Mouse (Mus musculus) stomach, embryonic 15.5 days (tissue): Measurements from ENCODE around the gene Mfsd4a. TPM values are rescaled to one million over a fixed set of nuclear protein-coding genes. Genes with fewer than 3 reads are reported as not detected.

Experiments used
- ATAC-seq: fragments of 200-750 bp; cut with Nextera tagmentation; 2 replicates; pipeline ENCODE4 v1.8.0; 2017; ENCODE audit warnings: low read depth, moderate number of reproducible peaks, moderate TSS enrichment; ENCODE audit not compliant: insufficient read depth, low FRiP score
- H3K27ac ChIP-seq: fragments of 300-500 bp; sonication (generic); 2 replicates; pipeline ENCODE4 v1.5.1; 2015; ENCODE audit warnings: mild to moderate bottlenecking, inconsistent platforms
- H3K27me3 ChIP-seq: fragments of 300-500 bp; sonication (generic); replicated peaks from 2 replicates; pipeline ENCODE4 v1.6.1; 2015; ENCODE audit warnings: inconsistent platforms
- H3K36me3 ChIP-seq: fragments of 300-500 bp; sonication (generic); 2 replicates; pipeline ENCODE4 v1.6.1; 2015; ENCODE audit warnings: inconsistent platforms
- H3K4me1 ChIP-seq: fragments of 300-500 bp; sonication (generic); 2 replicates; pipeline ENCODE4 v1.6.1; 2015; ENCODE audit warnings: inconsistent platforms
- H3K4me2 ChIP-seq: fragments of 300-500 bp; sonication (generic); 2 replicates; pipeline ENCODE4 v1.6.1; 2015; ENCODE audit warnings: mild to moderate bottlenecking, inconsistent platforms
- H3K4me3 ChIP-seq: fragments of 300-500 bp; sonication (generic); replicated peaks from 2 replicates; pipeline ENCODE4 v1.5.1; 2015; ENCODE audit warnings: inconsistent platforms
- H3K9ac ChIP-seq: fragments of 300-500 bp; sonication (generic); 2 replicates; pipeline ENCODE4 v1.6.1; 2015; ENCODE audit warnings: inconsistent platforms
- H3K9me3 ChIP-seq: fragments of 300-500 bp; sonication (generic); 2 replicates; pipeline ENCODE4 v1.6.1; 2016; ENCODE audit warnings: inconsistent platforms
- WGBS: fragments of 180-500 bp; shearing (Covaris S2); methylation state at CpG from one replicate; pipeline ENCODE4 v1.1.7; 2015; 5-methylcytosine and 5-hydroxymethylcytosine counted together
- polyA plus RNA-seq: library from polyadenylated mRNA; unstranded; fragments of >200 nt; fragmentation: Nextera tagmentation; extraction: Ambion mirVana; gene quantifications from 2 replicates; pipeline ENCODE4 v1.2.1, GENCODE M21; 2015

Mfsd4a gene
- polyA plus RNA-seq, 1 experiment from 2014 or later, result 9.8 TPM

- 0 out of 2 replicates have a peak, but pooled peaks cover 6% of the 10 kb centered on the region for H3K36me3 ChIP-seq
- ATAC-seq, result no peak
- no peaks in the 10 kb centered on the region for H3K4me1 ChIP-seq
- H3K4me2 ChIP-seq, result no peak overlapping the region
- H3K27me3 ChIP-seq, result no peaks in the 10 kb centered on the region
- H3K27ac ChIP-seq, result no peak overlapping the region
- 78% methylated on average over 3 of the region's 3 CpGs for WGBS
- H3K9ac ChIP-seq, result no peak overlapping the region
- H3K9me3 ChIP-seq, result no peaks in the 10 kb centered on the region
- H3K4me3 ChIP-seq, result no peak overlapping the region
Observed at GRCm38 (mm10) chr1:132037746-132038145, 30.1 kb downstream of the Mfsd4a start.

- no peak for ATAC-seq
- WGBS, result 76% methylated on average over 7 of the region's 7 CpGs
Observed at GRCm38 (mm10) chr1:132032172-132032571, 35.7 kb downstream of the Mfsd4a start.

GRCm38 (mm10) chr1:132030574-132030973, 37.3 kb downstream of the Mfsd4a start:
- Histone ChIP-seq H3K4me1 (no peaks in the 10 kb centered on the region), H3K4me2 (no peak overlapping the region), H3K4me3 (no peak overlapping the region), H3K9me3 (no peaks in the 10 kb centered on the region), H3K27me3 (no peaks in the 10 kb centered on the region), H3K27ac (no peak overlapping the region), H3K9ac (no peak overlapping the region), H3K36me3 (peaks cover 17% of the 10 kb centered on the region)
- no peak for ATAC-seq
- 74% methylated on average over 2 of the region's 2 CpGs for WGBS

More at GRCm38 (mm10) chr1:132032172-132032571, 35.7 kb downstream of the Mfsd4a start:
- peaks cover 17% of the 10 kb centered on the region for H3K36me3 ChIP-seq
- no peak overlapping the region for H3K4me2 ChIP-seq
- H3K4me3 ChIP-seq, result no peak overlapping the region
- H3K27me3 ChIP-seq, result no peaks in the 10 kb centered on the region
- no peak overlapping the region for H3K27ac ChIP-seq
- no peaks in the 10 kb centered on the region for H3K9me3 ChIP-seq
- no peak overlapping the region for H3K9ac ChIP-seq
- H3K4me1 ChIP-seq, result no peaks in the 10 kb centered on the region

- Histone ChIP-seq H3K4me2 (no peak overlapping the region), H3K27ac (no peak overlapping the region), H3K4me1 (no peaks in the 10 kb centered on the region), H3K27me3 (no peaks in the 10 kb centered on the region), H3K9me3 (no peaks in the 10 kb centered on the region), H3K4me3 (no peak overlapping the region), H3K36me3 (peaks cover 24% of the 10 kb centered on the region), H3K9ac (no peak overlapping the region)
- 88% methylated on average over 9 of the region's 9 CpGs for WGBS
- ATAC-seq, result no peak
Observed at GRCm38 (mm10) chr1:132028413-132028812, 39.4 kb downstream of the Mfsd4a start.

GRCm38 (mm10) chr1:132027978-132028377, 39.9 kb downstream of the Mfsd4a start:
- no peak for ATAC-seq
- no peaks in the 10 kb centered on the region for H3K4me1 ChIP-seq
- H3K27me3 ChIP-seq, result no peaks in the 10 kb centered on the region
- 84% methylated on average over 5 of the region's 5 CpGs for WGBS
- peaks cover 28% of the 10 kb centered on the region for H3K36me3 ChIP-seq
- no peak overlapping the region for H3K4me3 ChIP-seq
- H3K9me3 ChIP-seq, result no peaks in the 10 kb centered on the region
- H3K27ac ChIP-seq, result no peak overlapping the region
- H3K9ac ChIP-seq, result no peak overlapping the region
- H3K4me2 ChIP-seq, result no peak overlapping the region

GRCm38 (mm10) chr1:132026925-132027646, 40.8 kb downstream of the Mfsd4a start:
- ATAC-seq, result peak; percentile 92; the same call in 1 of the 2 replicates
- WGBS, result 88% methylated on average over 11 of the region's 11 CpGs

GRCm38 (mm10) chr1:132022107-132022506, 45.8 kb downstream of the Mfsd4a start:
- no peak overlapping the region for H3K4me3 ChIP-seq
- H3K27me3 ChIP-seq, result no peaks in the 10 kb centered on the region
- H3K4me2 ChIP-seq, result no peak overlapping the region
- WGBS, result 81% methylated on average over 3 of the region's 3 CpGs
- H3K9ac ChIP-seq, result no peak overlapping the region
- no peaks in the 10 kb centered on the region for H3K9me3 ChIP-seq
- no peak overlapping the region for H3K27ac ChIP-seq
- H3K4me1 ChIP-seq, result no peaks in the 10 kb centered on the region
- peaks cover 36% of the 10 kb centered on the region for H3K36me3 ChIP-seq
- no peak for ATAC-seq

More at GRCm38 (mm10) chr1:132026925-132027646, 40.8 kb downstream of the Mfsd4a start:
- Histone ChIP-seq H3K27me3 (no peaks in the 10 kb centered on the region), H3K9me3 (no peaks in the 10 kb centered on the region), H3K27ac (no peak overlapping the region), H3K4me2 (no peak overlapping the region), H3K4me3 (no peak overlapping the region), H3K36me3 (peaks cover 24% of the 10 kb centered on the region), H3K4me1 (no peaks in the 10 kb centered on the region), H3K9ac (no peak overlapping the region)

GRCm38 (mm10) chr1:132019876-132020275, 48.0 kb downstream of the Mfsd4a start:
- Histone ChIP-seq H3K9ac (no peak overlapping the region), H3K36me3 (peaks cover 41% of the 10 kb centered on the region), H3K27me3 (no peaks in the 10 kb centered on the region), H3K9me3 (no peaks in the 10 kb centered on the region), H3K4me1 (no peaks in the 10 kb centered on the region), H3K4me3 (no peak overlapping the region), H3K4me2 (no peak overlapping the region), H3K27ac (no peak overlapping the region)
- WGBS, result 81% methylated on average over 7 of the region's 7 CpGs
- no peak for ATAC-seq

- ATAC-seq, result no peak
- H3K4me1 ChIP-seq, result no peaks in the 10 kb centered on the region
- no peak overlapping the region for H3K9ac ChIP-seq
- H3K27me3 ChIP-seq, result no peaks in the 10 kb centered on the region
- no peaks in the 10 kb centered on the region for H3K9me3 ChIP-seq
- H3K4me3 ChIP-seq, result no peak overlapping the region
- H3K27ac ChIP-seq, result no peak overlapping the region
- no peak overlapping the region for H3K4me2 ChIP-seq
- 91% methylated on average over 1 of the region's 1 CpGs for WGBS
- H3K36me3 ChIP-seq, result peaks cover 25% of the 10 kb centered on the region
Observed at GRCm38 (mm10) chr1:132016691-132017090, 51.2 kb downstream of the Mfsd4a start.

- Histone ChIP-seq H3K27ac (no peak overlapping the region), H3K27me3 (no peaks in the 10 kb centered on the region), H3K4me2 (no peak overlapping the region), H3K9me3 (no peaks in the 10 kb centered on the region), H3K9ac (no peak overlapping the region), H3K4me1 (no peaks in the 10 kb centered on the region), H3K36me3 (peaks cover 17% of the 10 kb centered on the region), H3K4me3 (no peak overlapping the region)
- WGBS, result 89% methylated on average over 1 of the region's 1 CpGs
- no peak for ATAC-seq
Observed at GRCm38 (mm10) chr1:132014800-132015199, 53.1 kb downstream of the Mfsd4a start.

- no peaks in the 10 kb centered on the region for H3K27me3 ChIP-seq
- no peaks in the 10 kb centered on the region for H3K9me3 ChIP-seq
- ATAC-seq, result no peak
- peaks cover 9% of the 10 kb centered on the region for H3K36me3 ChIP-seq
- no peak overlapping the region for H3K4me2 ChIP-seq
- H3K9ac ChIP-seq, result no peak overlapping the region
- H3K27ac ChIP-seq, result no peak overlapping the region
- 0 out of 2 replicates have a peak, but pooled peaks cover 2% of the 10 kb centered on the region for H3K4me1 ChIP-seq
- 83% methylated on average over 8 of the region's 8 CpGs for WGBS
- H3K4me3 ChIP-seq, result no peak overlapping the region
Observed at GRCm38 (mm10) chr1:132012861-132013260, 55.0 kb downstream of the Mfsd4a start.

- Histone ChIP-seq H3K27ac (no peak overlapping the region), H3K4me2 (no peak overlapping the region), H3K4me1 (peaks cover 4% of the 10 kb centered on the region; the same call in 1 of the 2 replicates), H3K27me3 (no peaks in the 10 kb centered on the region), H3K9me3 (no peaks in the 10 kb centered on the region), H3K9ac (no peak overlapping the region), H3K4me3 (no peak overlapping the region), H3K36me3 (peaks cover 3% of the 10 kb centered on the region; the same call in 1 of the 2 replicates)
- 80% methylated on average over 2 of the region's 2 CpGs for WGBS
- no peak for ATAC-seq
Observed at GRCm38 (mm10) chr1:132011785-132012184, 56.1 kb downstream of the Mfsd4a start.
